Mouse (Mus musculus) heart, postnatal 0 days (tissue): ENCODE measurements around the gene Olfr889.

Source experiments
- CTCF ChIP-seq: IDR thresholded peaks from 2 replicates; pipeline ENCODE4 v1.5.1; 2016; ENCODE audit warnings: antibody characterized with exemption, control low read depth, low read depth
- EP300 ChIP-seq: IDR thresholded peaks from 2 replicates; pipeline ENCODE4 v1.6.1; 2016; ENCODE audit warnings: antibody characterized with exemption, low read depth

DNA sequence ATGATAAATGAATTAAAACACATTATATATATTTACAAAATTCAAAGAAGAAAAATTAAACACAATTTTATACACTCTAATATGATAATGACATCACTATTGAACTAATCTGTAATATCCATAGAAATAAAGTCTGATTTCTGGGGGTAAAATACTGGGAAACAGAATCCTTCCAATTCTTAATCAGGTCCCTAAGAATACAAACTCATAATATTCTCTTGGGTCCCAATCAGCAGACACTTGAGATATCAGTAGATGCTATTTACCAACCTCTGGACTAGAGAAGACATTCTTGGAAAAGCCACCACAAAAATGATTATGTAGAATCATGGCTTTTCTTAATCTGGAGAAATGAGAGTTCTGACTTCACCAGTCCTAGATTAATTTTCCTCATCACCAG, 27.2 kb downstream of the Olfr889 start, which contains the start of gene Olfr890:
- TF ChIP-seq CTCF, result no peak
- TF ChIP-seq EP300, result no peak
